Mouse (Mus musculus) megakaryocyte, embryonic 14.5 days (primary cell): Measurements from ENCODE around the gene Traf3.

Experiments
- FLI1 ChIP-seq: IDR thresholded peaks from 2 replicates; pipeline ENCODE4 v1.6.1; 2012; ENCODE audit warnings: low read length, inconsistent platforms, mixed read lengths
- GATA1 ChIP-seq: IDR thresholded peaks from 3 replicates; pipeline ENCODE4 v1.6.1; 2012; ENCODE audit warnings: mixed read lengths, low read length, inconsistent platforms, borderline replicate concordance

- TF ChIP-seq FLI1, result no peak
- TF ChIP-seq GATA1, result no peak
These were observed 135.8 kb downstream of the Traf3 start for GRCm38 (mm10) chr12:111302018-111302345.
